Mouse (Mus musculus): ENCODE measurements around the gene 4931428F04Rik.

DNA sequence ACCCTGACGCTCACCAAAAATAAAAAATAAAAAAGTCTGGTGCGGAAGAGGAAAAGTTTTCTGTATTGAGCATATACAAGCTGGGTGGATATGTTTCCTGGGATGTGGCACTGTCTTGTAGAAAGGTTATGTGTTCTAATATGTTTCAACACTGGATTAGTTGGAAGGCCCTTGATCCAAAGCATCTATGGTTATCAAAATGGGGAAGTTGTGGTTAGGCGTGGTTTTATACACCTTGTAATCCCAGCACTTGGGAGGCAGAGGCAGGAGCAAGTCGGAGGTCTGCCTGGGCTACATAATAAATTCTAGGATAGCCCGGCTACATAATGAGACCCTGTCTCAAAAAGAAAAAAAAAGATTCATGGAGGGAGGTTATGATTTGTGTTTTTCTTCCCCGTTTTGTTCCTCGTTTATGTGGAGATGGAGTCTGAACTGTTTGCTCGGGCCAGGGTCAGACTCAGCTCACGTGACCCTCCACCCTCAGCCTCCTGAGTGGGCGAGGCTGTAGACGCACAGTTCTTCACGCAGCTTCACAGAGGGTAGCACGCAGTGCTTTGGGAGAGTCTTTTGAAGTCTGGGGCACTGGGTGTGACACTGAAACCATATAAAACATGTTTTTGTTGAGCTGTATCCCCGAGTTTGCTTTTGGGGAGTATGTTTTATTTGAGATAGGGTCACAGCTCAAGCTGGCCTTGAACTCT lies 52.1 kb downstream of the 4931428F04Rik start:
- TF ChIP-seq POLR2A (IDR thresholded peaks at IDR 0.05; ENCODE audit: extremely low read depth, insufficient read depth, low read length): no peak
- TF ChIP-seq CTCF (IDR thresholded peaks at IDR 0.05; ENCODE audit: extremely low read depth, insufficient read depth, low read length): no peak

Data from cortical plate, adult 2 months (tissue).